Mouse (Mus musculus) bone marrow macrophage, adult 2 months (primary cell): ENCODE measurements around the gene Spag4. TPM values are rescaled to one million over a fixed set of nuclear protein-coding genes. Genes with fewer than 3 reads are reported as not detected.

ENCODE experiments used
- H3K27ac ChIP-seq: 2 replicates; pipeline ENCODE4 v1.5.1; 2012; ENCODE audit warnings: low read depth, low read length; ENCODE audit not compliant: insufficient read depth
- H3K4me1 ChIP-seq: 2 replicates; pipeline ENCODE4 v1.6.1; 2012; ENCODE audit warnings: low read length; ENCODE audit not compliant: control insufficient read depth, insufficient read depth
- H3K4me3 ChIP-seq: 2 replicates; pipeline ENCODE4 v1.5.1; 2012; ENCODE audit warnings: mild to moderate bottlenecking, low read length, moderate library complexity; ENCODE audit not compliant: insufficient read depth
- CTCF ChIP-seq: IDR thresholded peaks from 2 replicates; pipeline ENCODE4 v1.5.1; 2012; ENCODE audit warnings: low read depth, mild to moderate bottlenecking, low read length, moderate library complexity
- POLR2A ChIP-seq: IDR thresholded peaks from 2 replicates; pipeline ENCODE4 v1.6.1; 2012; ENCODE audit warnings: mild to moderate bottlenecking, low read depth, low read length, borderline replicate concordance
- polyA plus RNA-seq: library from polyadenylated mRNA; stranded (reverse); fragments of >200 nt; gene quantifications from 2 replicates; pipeline ENCODE4 v1.2.4, GENCODE M21; 2012; ENCODE audit not compliant: missing spikeins, insufficient read depth, insufficient read length

The Spag4 gene
- polyA plus RNA-seq = 0.32 TPM in 1 of 2 replicates, not detected in the other

GRCm38 (mm10) chr2:156065099-156066041 lies at the start of gene Spag4:
Spag4 (plus strand) TSS chr2:156065175.
- TF ChIP-seq POLR2A = no peak
- no peak for TF ChIP-seq CTCF
- Histone ChIP-seq H3K4me1 (no peaks in the 10 kb centered on the region), H3K27ac (no peak within 1 kb of the TSS), H3K4me3 (peak within 1 kb of the TSS; percentile 86)

- H3K27ac ChIP-seq = no peak overlapping the region
- H3K4me3 ChIP-seq = no peak overlapping the region
- no peak for TF ChIP-seq CTCF
- TF ChIP-seq POLR2A = no peak
- H3K4me1 ChIP-seq = no peaks in the 10 kb centered on the region
Measured at GRCm38 (mm10) chr2:156018106-156018505, 46.9 kb upstream of the Spag4 start.

GRCm38 (mm10) chr2:156021219-156021618 lies 43.8 kb upstream of the Spag4 start:
- no peaks in the 10 kb centered on the region for H3K4me1 ChIP-seq
- TF ChIP-seq CTCF (no peak), POLR2A (no peak)
- no peak overlapping the region for H3K4me3 ChIP-seq
- no peak overlapping the region for H3K27ac ChIP-seq

- Histone ChIP-seq H3K27ac (no peak overlapping the region), H3K4me1 (no peaks in the 10 kb centered on the region)
Measured at GRCm38 (mm10) chr2:156021765-156022164, 43.2 kb upstream of the Spag4 start.

GRCm38 (mm10) chr2:156025482-156025881 lies 39.5 kb upstream of the Spag4 start:
- TF ChIP-seq POLR2A (no peak), CTCF (no peak)
- Histone ChIP-seq H3K27ac (no peak overlapping the region), H3K4me1 (no peaks in the 10 kb centered on the region), H3K4me3 (no peak overlapping the region)

More at GRCm38 (mm10) chr2:156021765-156022164, 43.2 kb upstream of the Spag4 start:
- TF ChIP-seq CTCF = no peak
- no peak for TF ChIP-seq POLR2A
- H3K4me3 ChIP-seq = no peak overlapping the region

- Histone ChIP-seq H3K27ac (no peak overlapping the region), H3K4me1 (no peaks in the 10 kb centered on the region), H3K4me3 (no peak overlapping the region)
- TF ChIP-seq POLR2A (no peak), CTCF (no peak)
Measured at GRCm38 (mm10) chr2:156039390-156039789, 25.6 kb upstream of the Spag4 start.

- Histone ChIP-seq H3K27ac (no peak overlapping the region), H3K4me1 (no peaks in the 10 kb centered on the region), H3K4me3 (no peak overlapping the region)
- no peak for TF ChIP-seq POLR2A
- TF ChIP-seq CTCF = no peak
Measured at GRCm38 (mm10) chr2:156042903-156043302, 22.1 kb upstream of the Spag4 start.

- no peaks in the 10 kb centered on the region for H3K4me1 ChIP-seq
- H3K27ac ChIP-seq = no peak overlapping the region
- TF ChIP-seq CTCF (no peak), POLR2A (no peak)
- no peak overlapping the region for H3K4me3 ChIP-seq
Measured at GRCm38 (mm10) chr2:156047929-156048328, 17.0 kb upstream of the Spag4 start.

- H3K27ac ChIP-seq = no peak within 1 kb of the TSS
Measured at GRCm38 (mm10) chr2:156052816-156053215, 12.2 kb upstream of the Spag4 start, which contains the start of gene Fer1l4. Fer1l4 (minus strand) TSS chr2:156052947.

GRCm38 (mm10) chr2:156066126-156066525 lies 1.2 kb downstream of the Spag4 start:
- Histone ChIP-seq H3K4me1 (no peaks in the 10 kb centered on the region), H3K27ac (no peak overlapping the region), H3K4me3 (peak overlapping the region; percentile 86)
- no peak for TF ChIP-seq POLR2A
- no peak for TF ChIP-seq CTCF

More at GRCm38 (mm10) chr2:156052816-156053215, 12.2 kb upstream of the Spag4 start, which contains the start of gene Fer1l4:
- TF ChIP-seq POLR2A (no peak), CTCF (no peak)
- Histone ChIP-seq H3K4me3 (no peak within 1 kb of the TSS), H3K4me1 (no peaks in the 10 kb centered on the region)

- no peak overlapping the region for H3K27ac ChIP-seq
- TF ChIP-seq POLR2A (no peak), CTCF (no peak)
- no peak overlapping the region for H3K4me3 ChIP-seq
- no peaks in the 10 kb centered on the region for H3K4me1 ChIP-seq
Measured at GRCm38 (mm10) chr2:156067916-156068315, 2.9 kb downstream of the Spag4 start.
